Mouse (Mus musculus) embryo, embryonic 10.5 days (tissue): ENCODE measurements at regions not wholly inside any gene's neighbourhood (a gene's known extent, or its start where the extent isn't known, plus 50 kb on each side); places are given as distances from the start of the nearest gene placed in this dataset.

Experiments
- DNase-seq: peaks from one replicate; pipeline ENCODE4 v3.0.0-alpha.2; 2015; ENCODE audit warnings: low spot score

DNA sequence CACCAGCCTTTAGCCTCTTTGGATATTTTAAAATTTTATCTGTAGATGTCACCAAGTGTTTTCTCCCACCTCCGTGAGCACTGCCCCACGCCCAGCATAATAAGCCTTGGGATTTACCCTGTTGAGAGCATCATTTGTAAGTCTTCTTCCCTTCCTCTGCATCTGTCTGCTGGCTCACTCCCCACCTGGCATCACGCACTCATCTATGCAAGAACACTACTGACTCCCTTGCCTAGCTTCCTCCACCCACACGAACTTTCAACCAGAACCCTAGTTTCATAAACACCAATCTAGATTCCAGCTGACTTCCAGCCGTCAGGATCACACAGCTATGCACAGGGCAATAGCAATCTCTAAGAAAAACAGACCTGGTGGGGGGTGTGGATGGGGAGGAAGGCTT, 311.2 kb upstream of the Cdh4 start:
- no peak for DNase-seq

DNA sequence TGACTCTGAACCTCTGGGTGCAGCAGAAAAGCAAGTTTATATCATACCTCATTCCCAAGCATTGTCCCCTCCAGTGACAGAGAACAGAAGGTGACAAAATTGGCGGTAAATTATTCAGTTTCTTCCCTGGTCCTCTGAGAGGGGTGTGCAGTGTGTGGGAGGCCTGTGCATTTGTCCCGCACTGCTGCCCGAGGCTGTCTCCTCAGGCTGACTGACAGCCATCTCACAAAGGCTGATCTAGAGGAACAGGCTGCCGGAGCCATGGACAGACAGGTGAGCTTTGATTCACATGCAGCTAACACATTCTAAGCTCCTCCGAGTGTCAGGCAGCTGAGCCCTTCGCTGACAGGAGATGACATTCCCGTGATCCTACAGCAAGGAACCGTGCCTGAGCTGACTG, 299.9 kb upstream of the Cdh4 start:
- DNase-seq: no peak

DNA sequence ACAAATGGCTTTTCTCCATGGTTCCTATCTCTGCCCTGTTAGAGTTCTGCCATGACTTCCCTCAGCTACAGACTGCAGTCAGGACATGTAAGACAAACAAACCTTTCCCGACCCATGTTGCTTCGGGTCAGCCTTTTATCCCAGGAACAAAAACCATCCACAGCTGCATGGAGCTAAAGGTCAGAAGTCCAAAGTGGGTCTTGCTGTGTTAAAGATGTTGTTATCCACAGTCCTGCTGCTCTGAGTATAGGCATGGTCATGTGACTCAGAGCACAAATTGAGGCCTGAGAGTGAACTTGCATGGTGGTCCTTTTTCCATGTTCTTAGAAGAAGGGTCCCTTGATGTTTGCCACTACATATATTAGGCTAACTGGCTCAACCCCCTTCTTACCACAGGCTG, 296.5 kb upstream of the Cdh4 start:
- DNase-seq: peak; percentile 54

DNA sequence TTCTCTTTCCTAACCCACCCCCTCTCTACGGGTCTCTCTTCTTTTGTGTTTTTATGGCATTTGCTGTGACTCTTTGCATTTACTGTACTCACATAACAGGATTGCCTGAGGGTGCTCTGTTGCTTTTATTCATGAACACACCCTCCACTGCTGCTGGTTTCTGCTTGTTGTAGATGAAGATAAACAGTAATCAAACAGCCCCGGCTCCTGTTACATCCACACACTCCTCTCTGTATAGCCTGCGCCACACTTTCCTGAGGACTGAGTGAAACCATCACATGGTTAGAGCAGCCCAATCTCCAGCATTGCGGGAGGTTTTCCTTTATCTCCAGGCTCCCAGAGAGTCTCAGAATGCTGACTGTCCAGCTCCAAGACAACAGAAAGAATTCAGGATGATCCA, 296.0 kb upstream of the Cdh4 start:
- peak; percentile 4 for DNase-seq

DNA sequence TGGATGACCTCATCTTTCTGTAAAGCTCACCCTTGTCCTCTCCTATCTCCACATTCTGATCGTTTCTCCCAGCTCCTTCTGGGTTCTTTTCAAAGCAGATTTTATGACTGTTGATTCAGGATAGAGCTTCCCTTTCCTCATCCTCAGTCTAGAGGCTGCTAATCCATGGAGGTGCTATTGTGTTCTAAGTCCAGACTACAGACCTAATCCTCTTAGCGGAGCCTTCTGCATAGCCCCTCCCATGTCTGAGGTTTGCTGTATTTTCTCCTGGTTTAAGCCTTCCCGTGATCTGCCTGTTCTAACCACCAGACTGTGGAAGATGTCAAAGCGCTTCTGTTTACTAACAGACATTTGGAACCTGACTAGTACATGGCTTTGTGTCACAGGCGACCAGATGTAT, 294.0 kb upstream of the Cdh4 start:
- DNase-seq: peak; percentile 1

DNA sequence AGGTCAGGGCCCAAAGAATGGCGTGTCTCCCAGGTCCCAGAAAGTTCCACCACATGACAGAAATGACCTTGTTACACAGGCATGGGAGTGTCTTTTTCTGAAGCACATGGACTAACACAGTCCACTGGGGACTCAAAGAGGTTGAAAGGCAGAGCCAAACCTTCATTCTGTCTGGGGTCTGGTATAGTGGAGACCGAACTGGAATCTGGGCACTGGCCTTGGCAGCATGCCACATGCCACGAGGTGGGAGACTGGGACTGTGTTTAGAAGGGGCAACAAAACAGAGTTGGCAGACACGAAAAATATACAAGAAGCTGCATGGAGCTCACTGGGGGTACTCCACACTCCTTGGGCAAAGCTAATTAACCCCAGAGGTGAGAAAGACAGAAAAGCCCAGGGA, 293.6 kb upstream of the Cdh4 start:
- no peak for DNase-seq

DNA sequence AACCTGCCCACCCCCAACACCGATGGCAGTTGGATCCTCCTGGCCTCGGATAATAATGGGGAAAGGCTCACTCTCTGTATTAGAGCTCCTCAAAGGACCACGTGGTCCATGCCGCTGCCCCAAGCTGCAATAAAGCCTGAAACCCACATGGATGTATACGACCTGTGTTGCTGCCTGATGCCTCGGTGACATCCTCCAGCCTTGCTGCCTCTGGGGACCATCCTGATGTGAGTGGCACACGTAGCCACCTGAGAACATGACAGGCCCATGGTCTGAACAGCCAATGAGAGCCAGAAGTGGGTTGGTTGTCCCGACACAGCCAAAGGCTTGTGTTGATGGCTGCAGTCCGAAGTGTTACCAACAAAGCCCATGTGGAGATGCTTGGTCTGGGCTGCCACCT, 283.4 kb upstream of the Cdh4 start:
- no peak for DNase-seq

DNA sequence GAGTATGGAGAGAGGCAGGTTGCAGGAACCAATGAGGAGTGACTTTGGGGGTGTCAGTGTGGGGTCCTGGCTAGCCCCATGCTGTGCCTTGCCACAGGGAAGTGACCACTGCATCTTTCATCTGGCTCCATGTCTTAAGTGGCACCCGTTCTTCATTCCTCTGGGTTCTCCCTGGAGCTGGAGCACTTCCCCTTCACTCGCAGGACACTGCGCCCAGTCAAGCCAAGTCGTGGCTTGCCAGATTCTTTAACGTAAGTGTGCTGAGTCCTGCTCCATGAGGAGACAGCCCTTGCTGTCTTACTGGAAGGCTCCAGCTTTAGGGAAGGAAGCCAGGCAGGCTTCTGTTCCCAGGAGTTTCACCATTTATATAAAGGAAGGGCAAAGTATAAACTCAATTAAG, 279.1 kb upstream of the Cdh4 start:
- DNase-seq: no peak

DNA sequence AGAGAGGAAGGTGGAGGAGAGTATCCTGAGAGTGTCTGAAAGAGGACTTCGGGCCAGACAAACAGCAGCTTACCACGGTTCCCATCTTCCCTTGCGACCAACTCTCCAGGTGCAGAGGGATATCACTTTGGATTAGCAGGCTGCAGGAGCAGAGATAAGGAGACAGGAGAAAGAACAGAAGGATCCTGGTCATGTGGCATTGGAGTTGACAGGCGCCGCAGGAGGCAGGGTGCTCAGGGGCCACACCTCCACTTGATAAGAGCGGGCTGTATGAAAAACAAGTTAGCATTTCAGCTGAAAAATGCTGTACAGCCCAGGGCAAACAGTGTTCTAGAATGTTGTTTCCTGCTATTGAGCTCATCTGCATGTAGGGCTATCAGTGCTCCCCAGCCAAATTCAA, 272.1 kb upstream of the Cdh4 start:
- no peak for DNase-seq

DNA sequence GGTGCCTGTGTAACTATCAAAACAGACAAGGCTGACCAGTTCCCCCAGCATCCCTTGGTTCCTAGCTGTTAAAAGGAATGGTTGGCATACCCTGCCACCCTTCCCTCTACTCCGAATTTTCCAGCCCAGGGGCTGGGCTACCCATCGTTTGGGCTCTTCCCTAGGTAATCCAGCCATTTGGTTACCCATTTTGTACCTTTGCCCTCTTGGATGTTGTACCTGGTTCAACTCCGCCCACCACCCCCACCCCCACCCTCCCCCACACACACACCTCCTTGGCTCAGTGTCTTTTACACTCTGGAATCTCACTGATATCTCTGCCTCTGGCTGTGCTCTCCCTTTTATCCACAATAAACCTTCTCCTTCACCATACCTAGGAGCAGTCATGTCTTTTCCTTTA, 271.6 kb upstream of the Cdh4 start:
- no peak for DNase-seq

DNA sequence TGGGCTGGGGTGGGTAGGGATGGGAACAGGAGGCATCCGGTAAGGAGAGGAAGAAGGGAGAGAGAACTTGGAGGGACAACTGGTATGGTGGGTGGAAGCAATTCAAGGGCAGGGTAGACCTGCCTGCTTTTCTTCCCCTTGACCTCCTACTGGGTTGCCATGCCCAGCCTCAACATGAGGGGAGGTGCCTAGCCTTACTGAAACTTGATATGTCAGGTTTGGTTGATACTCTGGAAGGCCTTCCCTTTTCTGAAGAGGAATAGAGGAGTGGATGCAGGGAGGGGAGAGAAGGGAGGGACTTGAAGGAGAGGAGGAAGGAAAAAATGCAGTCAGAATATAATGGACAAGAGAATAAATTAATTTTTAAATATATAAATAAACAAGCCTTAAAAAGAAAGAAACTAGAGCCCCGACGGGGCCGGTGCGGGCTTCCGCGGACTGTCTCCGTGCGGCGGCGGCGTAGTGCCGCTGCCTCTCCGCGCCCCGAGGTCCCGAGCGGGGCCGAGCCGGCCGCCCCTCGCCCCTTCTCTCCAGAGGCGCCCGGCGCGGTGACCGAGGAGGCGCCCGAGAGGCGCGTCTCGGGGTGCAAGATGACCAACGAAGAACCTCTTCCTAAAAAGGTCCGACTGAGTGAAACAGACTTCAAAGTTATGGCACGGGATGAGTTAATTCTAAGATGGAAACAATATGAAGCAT, 265.2 kb upstream of the Cdh4 start:
- peak; percentile 21 for DNase-seq

DNA sequence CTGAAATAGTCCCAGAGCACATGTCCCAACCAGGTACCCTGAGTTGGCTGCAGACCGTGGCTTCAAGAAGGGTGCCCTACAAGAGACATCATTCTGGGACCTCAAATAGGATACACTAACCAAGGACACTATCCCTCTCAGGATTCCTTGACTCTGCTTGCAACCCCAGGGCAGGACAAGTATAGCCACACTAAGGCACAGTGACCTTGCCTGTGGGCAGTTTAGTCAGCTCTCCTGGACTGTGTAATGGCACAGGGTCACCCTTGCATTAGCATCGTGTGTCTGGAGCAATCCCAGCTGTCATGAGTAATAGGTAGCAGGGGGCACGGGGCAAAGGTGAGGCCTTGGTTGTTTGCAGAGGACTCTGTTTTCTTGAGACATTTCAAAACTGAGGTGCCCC, 260.9 kb upstream of the Cdh4 start:
- DNase-seq: no peak

DNA sequence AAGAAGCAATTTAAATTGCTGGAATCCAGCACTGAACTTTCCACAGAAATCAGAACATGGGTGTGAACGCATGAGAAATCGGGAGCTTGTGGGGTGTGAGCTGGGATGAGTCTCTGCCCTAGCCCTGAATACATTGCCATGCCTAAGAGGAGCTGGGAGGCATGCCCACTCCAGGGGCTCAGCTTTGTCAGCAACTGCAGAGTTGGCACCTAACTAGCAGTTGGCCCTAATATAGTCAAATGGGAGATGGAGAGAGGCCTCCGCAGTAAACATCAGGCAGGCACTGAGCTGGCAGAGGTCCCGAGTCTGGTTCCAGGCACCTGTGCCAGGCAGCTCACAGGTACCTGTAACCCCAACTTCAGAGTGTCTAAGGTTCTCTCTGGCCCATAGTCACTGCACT, 260.1 kb upstream of the Cdh4 start:
- DNase-seq: no peak

DNA sequence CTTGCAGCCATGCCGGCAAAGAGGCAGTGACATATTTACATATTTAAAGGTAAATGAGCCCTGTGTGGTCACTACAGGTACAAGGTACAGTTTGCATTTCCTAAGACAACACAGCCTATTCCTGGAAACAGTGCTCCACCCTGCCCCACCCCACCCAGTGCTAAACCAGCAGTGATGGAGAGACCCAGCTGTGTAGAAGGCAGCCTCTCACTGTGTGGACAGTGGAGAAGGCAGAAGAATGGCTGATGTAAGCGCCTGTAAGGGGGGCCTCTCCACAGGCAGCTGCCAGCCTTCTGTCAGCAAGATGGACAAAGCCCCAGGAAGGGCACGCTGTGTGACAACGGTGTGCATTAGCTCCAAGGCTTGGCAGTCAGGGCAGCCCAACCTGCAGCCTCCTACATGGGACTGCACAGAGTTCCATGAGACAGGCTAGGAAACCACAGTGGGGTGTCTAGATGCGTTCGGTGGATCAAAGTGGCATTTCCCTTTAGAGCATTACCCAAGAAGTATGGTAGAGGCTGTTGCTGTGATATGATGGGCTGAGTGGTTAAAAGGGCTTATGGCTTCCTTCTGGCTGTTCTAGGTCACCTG, 249.2 kb upstream of the Cdh4 start:
- no peak for DNase-seq

DNA sequence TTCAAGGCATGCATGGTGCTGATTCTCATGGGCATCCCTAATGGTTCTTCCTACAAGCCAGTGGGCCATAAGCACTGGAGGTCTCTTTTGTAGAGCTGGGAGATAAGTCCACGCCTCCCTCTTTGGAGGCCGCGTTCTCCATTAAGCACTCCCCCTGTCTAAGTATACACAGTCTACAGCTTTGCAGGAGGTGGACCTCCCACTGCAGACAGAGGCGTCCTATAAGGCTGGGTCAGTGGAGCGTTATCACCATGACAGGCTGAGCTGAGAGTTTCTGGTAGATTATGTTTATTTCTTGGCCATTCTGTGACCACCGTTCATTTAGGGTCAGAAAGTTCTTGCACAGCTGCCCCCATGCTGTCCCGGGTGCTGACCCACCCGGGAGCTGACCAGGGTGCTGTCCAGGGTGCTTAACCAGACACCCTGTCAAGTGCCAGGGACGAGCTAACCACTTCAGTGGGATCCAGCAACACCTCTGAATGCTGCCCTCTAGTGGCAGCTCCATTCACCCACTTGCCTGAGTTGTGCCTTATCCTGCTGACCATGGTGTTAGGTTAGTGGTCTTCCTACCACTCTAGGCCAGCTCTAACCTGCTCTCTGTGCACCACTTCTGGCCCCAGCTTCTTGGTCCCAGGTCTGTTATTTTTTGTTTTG, 248.6 kb upstream of the Cdh4 start:
- peak; percentile 92 for DNase-seq

DNA sequence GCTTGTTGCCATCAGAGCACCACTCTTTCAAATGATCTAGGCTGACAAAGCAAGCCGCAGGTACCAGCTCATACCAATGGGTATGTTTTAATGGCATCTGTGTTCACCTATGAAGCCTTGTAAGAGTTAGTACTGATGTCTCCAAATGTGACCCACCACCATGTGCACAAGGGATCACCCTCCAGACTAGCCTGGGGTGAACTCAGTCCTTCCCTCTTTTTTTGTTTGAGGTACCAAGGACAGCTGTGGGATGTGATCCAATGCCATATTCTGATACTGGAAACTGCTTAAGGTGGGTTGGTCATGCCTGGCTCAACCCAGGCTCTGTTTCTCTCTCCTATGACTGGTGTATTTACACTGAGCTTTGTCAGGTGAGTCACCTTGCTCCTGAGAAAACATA, 244.8 kb upstream of the Cdh4 start:
- no peak for DNase-seq

DNA sequence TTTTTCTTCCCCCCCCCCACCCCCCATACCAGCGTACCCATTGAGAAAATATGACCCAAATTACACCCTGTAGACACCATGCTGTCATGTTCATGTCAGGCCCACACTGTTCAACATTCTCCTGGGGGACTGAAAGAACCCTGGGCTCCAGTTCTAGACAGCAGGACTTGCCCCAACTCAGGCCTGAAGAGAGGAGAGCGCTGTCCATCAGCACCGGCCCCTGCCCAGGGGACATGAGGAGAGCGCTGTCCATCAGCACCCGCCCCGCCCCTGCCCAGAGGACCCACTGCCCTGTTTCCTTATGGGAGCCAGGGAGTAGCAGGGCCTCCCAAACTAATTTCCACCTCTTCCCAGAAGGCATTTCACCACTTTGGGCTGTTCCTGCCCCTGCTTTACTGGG, 241.7 kb upstream of the Cdh4 start:
- DNase-seq: peak; percentile 81

DNA sequence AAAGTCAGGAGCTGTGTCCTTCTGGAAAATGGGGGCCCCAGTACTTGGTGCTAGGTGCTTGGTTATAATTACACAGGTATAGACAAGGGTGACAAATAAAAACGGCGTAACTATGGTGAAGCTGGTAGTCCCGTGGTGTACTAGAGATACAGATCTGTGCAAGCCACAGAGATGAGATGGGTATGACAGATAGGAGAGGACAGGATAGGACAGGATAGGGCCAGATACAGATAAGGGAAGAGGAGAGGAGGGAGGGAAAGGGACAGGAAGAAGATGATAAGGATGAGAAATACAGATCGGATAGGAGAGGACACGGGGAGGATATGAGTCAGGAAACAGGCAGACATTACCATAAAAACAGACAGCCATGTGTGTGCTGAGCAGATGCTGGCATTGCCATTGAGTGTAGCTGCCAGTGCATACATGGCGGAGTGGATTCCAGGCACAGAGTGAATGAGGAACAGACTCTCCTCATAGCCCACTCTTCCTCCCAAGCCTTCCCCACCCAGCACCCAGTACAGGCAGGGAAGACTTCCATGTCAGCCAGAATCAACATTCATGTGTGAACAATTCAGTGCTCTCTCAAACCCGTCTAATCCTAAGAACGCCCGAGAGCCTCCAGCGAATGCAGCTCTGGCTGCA, 231.9 kb upstream of the Cdh4 start:
- DNase-seq: no peak

DNA sequence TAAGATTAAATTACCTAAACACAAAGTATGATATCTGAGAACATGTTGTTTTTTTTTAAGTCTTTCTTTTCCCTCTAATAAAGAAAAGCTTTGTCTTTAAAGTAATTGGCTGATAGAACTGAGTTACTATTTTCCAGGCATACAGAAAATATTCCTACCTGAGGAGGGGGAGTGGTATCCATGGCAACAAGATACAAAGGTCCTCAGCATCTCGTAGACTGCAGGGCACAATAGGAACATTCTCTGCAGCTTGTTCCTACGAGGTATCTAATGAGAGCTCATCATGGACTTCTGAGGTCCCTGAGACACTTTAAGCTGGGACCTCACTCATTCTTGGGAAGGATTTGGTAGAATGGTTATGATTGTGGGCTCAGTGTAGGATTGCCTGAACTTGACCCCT, 225.5 kb upstream of the Cdh4 start:
- no peak for DNase-seq

DNA sequence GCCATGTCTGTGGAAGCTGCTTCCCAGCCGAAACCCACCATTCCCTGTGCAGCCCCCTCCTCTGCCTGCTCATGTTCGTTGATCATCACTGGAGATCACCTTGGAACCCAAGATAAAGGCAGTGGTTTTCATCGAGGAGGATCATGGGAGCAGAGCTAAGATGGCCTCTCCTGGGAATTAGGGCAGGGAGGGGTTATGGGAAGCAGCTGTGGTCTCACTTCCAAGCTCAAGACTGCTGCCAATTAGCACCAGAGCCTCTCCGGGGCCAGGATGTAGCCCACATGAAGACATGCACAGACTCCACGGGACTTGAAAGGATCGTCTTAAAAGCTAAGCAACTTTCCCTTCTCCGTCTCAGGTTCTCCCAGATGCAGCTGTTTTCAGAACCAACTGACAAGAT, 214.1 kb upstream of the Cdh4 start:
- DNase-seq: peak; percentile 12

DNA sequence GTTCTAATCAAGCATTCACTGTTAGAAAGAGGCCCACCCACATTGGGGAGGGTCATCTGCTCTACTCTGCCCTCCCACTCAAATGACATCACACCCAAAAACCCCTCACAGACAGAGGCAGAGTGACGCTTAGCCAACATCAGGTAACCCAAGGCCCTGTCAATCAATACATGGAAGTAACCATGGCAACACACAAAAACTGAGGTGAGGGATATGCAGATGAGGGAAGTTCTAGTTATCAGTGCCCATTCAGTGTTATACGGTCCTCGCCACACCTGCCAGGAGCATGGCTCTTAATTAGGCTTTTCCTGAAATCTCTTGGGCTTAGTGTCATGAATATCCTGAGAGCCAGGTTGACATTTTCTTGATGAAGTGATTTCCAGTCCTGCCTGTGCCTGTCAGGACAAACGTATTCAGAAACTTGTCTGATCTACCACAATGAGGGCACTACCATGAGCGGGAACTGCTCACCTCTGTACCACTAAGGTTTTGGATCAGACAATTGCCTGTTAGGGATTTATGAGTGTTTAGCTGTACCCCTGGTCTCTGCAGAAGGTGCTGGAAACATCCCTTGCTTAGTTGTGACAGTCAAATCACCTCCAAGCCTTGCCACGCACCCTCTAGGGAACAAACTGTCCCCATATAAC, 210.4 kb upstream of the Cdh4 start:
- DNase-seq: no peak

DNA sequence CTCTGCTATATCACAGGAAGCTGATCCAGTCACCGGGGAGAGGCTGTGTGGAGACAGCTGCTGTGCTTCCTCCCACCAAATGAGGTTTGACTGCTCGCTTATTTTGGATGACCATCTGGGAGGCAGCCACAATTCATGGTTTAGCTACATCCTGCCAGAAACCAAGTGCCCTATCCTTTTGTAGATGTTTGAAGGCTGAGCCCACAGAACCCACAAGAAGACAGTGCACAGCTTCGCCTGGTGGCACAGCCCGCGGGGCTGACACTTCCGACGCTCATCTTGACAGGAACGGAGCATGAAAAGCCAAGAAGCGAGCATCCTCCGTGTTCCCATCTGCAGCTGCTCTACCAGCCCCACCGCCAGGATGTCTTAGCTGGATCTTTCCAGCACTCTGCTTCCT, 204.1 kb upstream of the Cdh4 start:
- DNase-seq: no peak

DNA sequence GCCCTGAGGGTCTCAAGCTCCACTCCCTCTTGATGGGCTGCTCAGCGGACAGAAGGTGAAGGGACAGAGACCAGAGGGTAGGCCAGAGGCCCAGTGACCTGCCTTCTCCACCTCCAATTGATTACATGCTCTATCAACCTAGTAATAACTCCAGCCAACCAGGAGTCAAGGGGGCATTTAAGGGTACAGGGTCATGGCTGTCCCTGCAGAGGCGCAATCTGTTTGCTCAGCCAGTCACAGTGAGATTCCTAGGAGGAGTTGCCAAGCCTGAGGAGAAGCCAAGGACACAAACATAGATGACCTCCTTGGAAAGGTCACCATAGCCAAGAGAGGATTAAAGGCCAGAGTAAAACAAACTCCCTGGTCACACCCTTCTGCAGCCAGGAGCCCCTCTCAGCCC, 181.3 kb upstream of the Cdh4 start:
- DNase-seq: no peak
